Mouse (Mus musculus): ENCODE results near the gene Strada.
"Not testable (repeated sequence)": the region's sequence is repeated elsewhere in the genome, so short reads cannot be mapped to it uniquely, and the experiment has no call there.

Strada gene

DNA sequence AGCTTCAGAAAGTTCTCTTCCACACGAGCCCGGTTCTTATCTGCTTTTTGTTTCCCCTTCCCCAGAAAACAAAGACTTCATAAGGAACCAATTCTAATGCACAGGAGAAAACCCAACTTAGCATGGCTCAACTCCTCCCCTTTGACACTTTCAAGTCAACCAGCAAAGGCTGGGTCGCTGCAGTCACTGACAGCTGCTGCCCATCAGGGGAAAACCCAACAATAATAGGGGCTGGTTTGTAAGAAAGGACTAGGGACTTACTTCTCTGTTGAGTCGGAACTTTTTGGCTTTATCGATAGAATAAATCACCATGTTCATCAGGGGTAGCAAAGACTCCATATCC lies at the start of gene Strada:
Gene Strada (minus strand): TSS at position 46 of the 343 bp plus-strand sequence.
- DNase-seq = no peak

DNA sequence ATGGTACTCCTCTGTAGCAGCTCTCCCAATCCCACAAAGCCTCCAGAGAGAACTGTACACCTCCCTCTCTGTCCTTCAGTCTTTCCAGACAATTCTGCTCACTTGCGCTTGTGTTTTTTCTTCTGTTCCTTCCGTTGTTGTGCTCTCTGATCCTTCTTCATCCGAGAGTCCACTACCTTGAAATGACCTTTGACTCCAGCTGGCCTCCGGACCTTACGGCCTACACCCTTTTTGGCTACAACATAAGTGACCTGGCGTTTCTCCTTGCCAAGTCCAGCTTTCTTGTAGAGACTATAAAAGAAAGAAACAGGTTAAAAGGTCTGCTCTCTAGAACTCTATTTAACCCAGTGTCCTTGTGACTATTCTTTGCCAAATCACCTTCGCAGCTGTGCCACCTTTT lies 47.4 kb upstream of the Strada start:
- no peak for DNase-seq

GRCm38 (mm10) chr11:106246834-106247233 lies 44.9 kb upstream of the Strada start:
- no peak for DNase-seq

GRCm38 (mm10) chr11:106233978-106234377 lies 32.0 kb upstream of the Strada start:
- not testable (repeated sequence) for DNase-seq

GRCm38 (mm10) chr11:106220603-106221002 lies 18.6 kb upstream of the Strada start:
- no peak for DNase-seq

- DNase-seq = peak; percentile 91
These were observed 14.9 kb upstream of the Strada start, which contains the start of gene Ddx42 for GRCm38 (mm10) chr11:106216730-106217490. Gene Ddx42 (plus strand): TSS chr11:106216926.

DNA sequence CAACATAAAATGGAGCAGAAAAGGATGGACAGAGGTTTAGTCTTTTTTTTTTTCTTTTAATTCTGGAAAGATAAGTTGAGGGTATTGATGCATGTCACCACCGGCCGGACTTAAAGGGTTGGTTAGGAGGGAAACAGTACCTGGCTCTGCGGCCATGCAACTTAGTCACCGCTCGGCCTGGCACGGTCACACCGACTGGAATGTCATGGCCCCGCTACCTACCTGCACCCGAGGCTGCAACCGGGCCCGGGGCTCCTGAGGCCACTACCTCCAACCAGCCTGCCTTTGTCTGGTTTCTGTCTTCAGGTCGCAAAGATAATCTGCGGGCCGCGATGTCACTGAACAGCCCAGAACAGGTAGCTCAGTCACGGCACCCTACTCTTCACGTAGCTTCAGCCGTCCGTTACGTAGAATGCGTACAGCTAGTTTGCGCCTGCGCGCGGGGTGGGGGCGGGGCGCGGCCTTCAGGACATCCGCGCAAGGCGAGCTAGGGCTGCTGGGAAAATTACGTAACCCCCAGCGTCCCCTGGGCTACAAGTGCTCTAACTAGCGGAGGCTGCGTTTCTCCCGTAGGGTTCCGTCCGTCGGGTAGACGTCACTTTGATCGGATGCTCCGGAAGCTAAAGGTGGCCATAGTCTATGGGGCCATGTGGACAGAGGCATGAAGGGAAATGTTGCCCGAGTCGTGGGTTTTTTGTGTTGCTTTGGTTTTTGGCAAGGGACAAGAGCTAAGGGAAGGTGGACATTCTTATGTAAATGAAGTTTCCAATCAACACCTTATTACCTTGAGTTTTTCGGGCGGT lies 14.2 kb upstream of the Strada start, which contains the start of gene Ccdc47:
Gene Ccdc47 (minus strand): TSS at position 418 of the 803 bp plus-strand sequence.
- peak; percentile 93 for DNase-seq

GRCm38 (mm10) chr11:106215450-106215859 lies 13.5 kb upstream of the Strada start:
- no peak for DNase-seq

GRCm38 (mm10) chr11:106214856-106215255 lies 12.9 kb upstream of the Strada start:
- DNase-seq = no peak

DNA sequence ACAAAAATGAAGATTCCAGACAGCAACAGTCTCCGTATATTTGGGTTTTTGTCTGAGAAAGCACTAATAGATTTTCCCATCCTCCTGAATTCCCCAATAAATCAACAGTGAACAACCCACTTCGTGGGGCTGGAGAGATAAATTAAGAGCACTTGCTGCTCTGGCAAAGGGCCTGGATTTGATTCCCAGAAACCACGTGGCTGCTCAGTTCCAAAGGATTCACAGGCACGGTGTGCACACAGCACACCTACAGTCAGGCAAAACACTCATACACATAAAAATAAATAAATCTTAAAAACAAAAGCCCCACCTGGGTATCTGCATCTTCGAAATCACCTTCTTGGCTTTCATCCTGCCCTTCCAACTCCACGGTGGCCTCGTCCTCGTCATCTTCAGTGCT lies 10.8 kb upstream of the Strada start:
- no peak for DNase-seq

GRCm38 (mm10) chr11:106201337-106202122 lies 438 bp downstream of the Strada start:
- DNase-seq = no peak

DNA sequence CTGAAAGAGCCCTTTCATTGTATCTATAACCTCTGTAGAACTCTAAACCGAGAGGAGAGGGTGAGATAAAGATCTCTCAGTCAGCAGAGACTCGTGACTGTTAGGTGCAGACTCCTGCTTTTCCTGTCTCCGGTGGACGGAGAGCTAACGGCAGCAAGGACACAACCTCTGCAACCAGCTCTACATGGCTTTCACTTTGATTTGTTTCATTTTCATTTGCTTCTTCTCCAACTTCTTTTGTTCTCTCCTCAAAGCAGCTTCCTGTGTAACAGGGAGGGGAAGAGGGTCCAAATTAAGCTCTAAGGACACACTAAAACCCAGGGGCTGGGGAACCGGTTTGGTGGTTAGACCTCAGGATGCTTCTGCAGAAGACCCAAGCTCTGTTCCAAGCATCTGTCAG lies 1.2 kb downstream of the Strada start:
- DNase-seq = no peak

DNA sequence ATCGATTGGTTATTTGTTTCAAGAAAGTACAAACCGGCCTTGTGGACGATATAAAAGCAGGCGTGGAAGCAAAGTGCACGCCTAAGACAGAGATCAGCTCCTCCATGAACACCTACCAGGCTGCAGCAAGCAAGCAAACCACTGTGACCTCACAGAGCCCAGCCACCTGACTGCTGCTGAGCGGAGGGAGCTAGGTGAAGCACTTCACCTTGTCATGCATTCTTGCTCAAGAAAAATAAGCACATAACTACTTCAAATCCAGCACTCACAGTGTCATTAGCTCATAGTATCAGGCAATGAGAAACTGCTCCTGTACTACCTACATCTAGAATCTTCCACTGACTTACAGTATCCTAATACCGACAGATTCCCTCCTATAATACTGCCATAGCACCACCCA lies 2.0 kb downstream of the Strada start:
- not testable (repeated sequence) for DNase-seq

DNA sequence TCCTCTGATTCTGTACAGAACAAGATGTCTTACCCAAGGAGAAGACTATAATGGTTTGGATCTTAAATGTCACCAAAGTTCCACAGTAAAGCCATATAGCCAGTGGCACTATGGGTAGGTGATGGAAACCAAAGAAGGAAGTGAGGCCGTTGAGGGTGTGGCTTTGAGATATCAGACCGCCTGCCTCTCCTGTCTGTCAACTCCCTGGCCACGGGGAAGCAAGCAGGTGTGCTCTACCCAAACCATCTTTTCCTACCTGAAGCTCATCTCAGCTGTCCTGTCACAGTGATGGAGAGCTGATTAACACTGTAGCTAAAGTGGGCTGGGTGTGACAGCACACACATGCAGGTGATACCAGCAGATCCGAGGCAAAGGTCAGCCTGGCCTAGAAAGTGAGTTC lies 3.7 kb downstream of the Strada start:
- DNase-seq = no peak

DNA sequence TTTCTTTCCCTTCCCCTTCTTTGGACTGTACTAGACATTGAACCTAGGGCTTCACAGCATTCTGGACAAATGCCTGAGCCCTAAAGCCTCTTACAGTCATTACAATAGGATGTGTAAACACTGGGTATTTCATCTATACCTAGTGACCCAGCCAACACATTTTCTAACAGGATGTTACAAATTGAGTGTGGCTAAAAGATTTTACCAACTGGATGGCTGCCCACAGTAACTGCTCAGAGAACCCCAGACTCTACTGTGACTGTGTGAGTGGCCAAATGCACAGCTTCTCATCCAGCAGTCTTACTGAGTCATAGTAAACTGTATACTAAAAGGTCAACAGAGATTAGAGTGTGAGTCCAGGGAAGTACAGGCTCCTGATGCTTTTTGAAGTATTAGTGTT lies 6.6 kb downstream of the Strada start:
- no peak for DNase-seq

DNA sequence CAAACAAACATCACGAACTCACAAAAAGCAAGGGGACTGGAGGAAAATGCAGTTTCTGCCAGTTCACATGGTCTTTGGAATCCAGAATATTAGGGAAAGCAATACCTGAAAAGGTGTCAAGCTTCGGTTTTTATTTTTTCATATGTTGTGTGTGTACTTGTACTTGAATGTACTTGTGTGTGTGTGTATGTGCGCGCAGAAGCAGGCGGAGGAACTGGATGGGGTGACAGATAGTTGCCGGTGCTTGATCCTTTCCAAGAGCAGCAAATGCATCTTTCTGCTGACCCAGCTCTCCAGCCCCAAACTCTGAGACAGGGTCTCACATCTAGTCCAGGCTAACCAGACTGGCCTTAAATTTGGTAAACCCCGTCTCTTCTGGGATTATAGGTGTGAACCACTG lies 7.1 kb downstream of the Strada start:
- no peak for DNase-seq

GRCm38 (mm10) chr11:106194155-106194541 lies 7.8 kb downstream of the Strada start:
- no peak for DNase-seq

GRCm38 (mm10) chr11:106193371-106194154 lies 8.4 kb downstream of the Strada start:
- DNase-seq = peak; percentile 98

GRCm38 (mm10) chr11:106192657-106193370 lies 9.2 kb downstream of the Strada start:
- DNase-seq = no peak

GRCm38 (mm10) chr11:106192241-106192640 lies 9.7 kb downstream of the Strada start:
- no peak for DNase-seq

GRCm38 (mm10) chr11:106191716-106192115 lies 10.3 kb downstream of the Strada start:
- no peak for DNase-seq

DNA sequence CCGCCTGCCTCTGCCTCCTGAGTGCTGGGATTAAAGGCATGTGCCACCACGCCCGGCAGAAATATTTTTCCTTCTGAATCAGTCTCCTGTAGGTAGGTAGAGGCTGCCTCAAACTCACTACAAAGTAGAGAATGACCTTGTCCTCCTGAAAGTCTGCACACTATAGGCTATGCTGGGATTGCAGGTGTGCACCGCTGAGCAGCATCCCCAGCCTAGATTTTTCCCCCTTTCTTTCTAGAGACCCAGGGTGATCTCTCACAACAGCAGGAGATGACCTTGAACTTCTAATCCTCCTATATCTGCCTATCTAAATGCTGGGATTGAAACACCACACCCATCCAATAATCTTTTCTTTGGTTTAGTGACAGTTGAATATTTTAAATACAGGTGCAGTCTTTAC lies 14.6 kb downstream of the Strada start:
- DNase-seq = no peak

Data from lung, postnatal 14 days (tissue).